Comparison of ENCODE assay signal across 8 mouse cellular contexts in the genomic region with DNA sequence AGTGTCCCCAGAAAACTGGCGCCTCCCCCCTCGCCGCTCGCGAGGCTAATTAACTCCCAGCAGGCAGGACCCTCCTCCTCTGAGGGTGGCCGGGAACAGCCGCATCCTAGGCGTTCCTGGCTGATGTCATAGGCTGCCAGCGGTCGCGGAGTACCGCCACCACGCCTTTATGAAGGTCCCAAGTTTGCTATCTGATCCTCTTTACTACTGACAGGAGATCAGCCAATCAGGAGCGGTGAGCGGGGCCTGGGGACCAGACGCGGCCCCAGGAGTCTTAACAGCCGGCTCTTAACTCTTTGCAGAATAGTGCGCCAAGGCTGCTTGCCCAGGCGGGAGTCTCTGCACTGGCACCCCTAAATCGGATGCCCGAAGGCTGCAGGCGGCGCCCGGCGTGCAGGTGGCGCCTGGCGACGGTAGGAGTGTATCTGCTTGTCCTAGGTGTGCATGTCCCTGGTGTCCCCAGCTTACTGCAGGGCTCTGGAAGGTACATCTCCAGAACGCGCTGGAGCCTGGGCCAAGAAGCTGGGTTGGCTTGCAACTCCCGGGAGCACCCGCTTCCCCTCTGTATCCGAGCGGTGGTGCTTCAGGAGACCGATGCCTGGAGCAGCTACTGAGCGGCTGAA. TPM values are rescaled to one million over a fixed set of nuclear protein-coding genes. Genes with fewer than 3 reads are reported as not detected.
DNase-seq lines count a peak whose midpoint lies in the region; ATAC-seq and TF ChIP-seq lines count a peak whose summit lies in the region.
"Had no signal": no experiment of that assay in that cellular context is flagged by ENCODE, and none has a peak within 500 bp of the region (broad histone marks: within the 10 kb centered on the region; RNA-seq: fewer than 3 reads in every experiment).

Gene Myocd, minus strand, starts transcription at position 139 of the 623 bp plus-strand sequence.

- peak; percentile 17 for DNase-seq in urinary bladder, postnatal 14 days (ENCODE audit: low spot score)
- no peak for DNase-seq in urinary bladder, postnatal 25 days (ENCODE audit: low spot score)
- DNase-seq in heart, postnatal 14 days, result peak; percentile 58
- no peak for DNase-seq in liver, embryonic 11.5 days (ENCODE audit: low spot score)
- DNase-seq in ovary, postnatal 14 days (ENCODE audit: low spot score), result peak; percentile 14
- no peak for DNase-seq in thymus, adult 2 months

- H3K27me3 ChIP-seq in embryonic facial prominence, embryonic 13.5 days, result peaks cover 35% of the 10 kb centered on the region
- H3K27me3 ChIP-seq in liver, embryonic 11.5 days (replicated peaks; ENCODE audit: control insufficient read depth, insufficient read depth, low read length), result peaks cover 25% of the 10 kb centered on the region
- no peaks in the 10 kb centered on the region for H3K27me3 ChIP-seq in thymus, adult 2 months (ENCODE audit: control insufficient read depth, insufficient read depth, low read length)

- ATAC-seq in embryonic facial prominence, embryonic 13.5 days (ENCODE audit: insufficient number of reproducible peaks, insufficient read depth, low FRiP score, low TSS enrichment, low read depth), result peak; percentile 74; the same call in 1 of the 2 replicates
- no peak for ATAC-seq in liver, embryonic 11.5 days (replicated peaks; ENCODE audit: low FRiP score)

- peaks cover 19% of the 10 kb centered on the region for H3K4me1 ChIP-seq in embryonic facial prominence, embryonic 13.5 days
- H3K4me1 ChIP-seq in liver, embryonic 11.5 days (replicated peaks; ENCODE audit: control insufficient read depth, insufficient read depth, low read length), result no peaks in the 10 kb centered on the region
- H3K4me1 ChIP-seq in thymus, adult 2 months (replicated peaks; ENCODE audit: control insufficient read depth, insufficient read depth, low read length), result no peaks in the 10 kb centered on the region

- peak within 1 kb of the TSS; percentile 85 for H3K4me2 ChIP-seq in embryonic facial prominence, embryonic 13.5 days
- H3K4me2 ChIP-seq in liver, embryonic 11.5 days, result peak within 1 kb of the TSS; percentile 70

- H3K4me3 ChIP-seq in embryonic facial prominence, embryonic 13.5 days, result peak within 1 kb of the TSS; percentile 47
- peak within 1 kb of the TSS; percentile 35 for H3K4me3 ChIP-seq in liver, embryonic 11.5 days (ENCODE audit: low read depth, low read length)
- no peak within 1 kb of the TSS for H3K4me3 ChIP-seq in thymus, adult 2 months (ENCODE audit: control insufficient read depth, insufficient read depth, low read length)

- under 1% methylated on average over 37 of the region's 37 CpGs for WGBS in embryonic facial prominence, embryonic 13.5 days
- 3% methylated on average over 37 of the region's 37 CpGs for WGBS in liver, embryonic 11.5 days
- WGBS in thymus, adult 2 months, result 5% methylated on average over 37 of the region's 37 CpGs

- H3K9me3 ChIP-seq in embryonic facial prominence, embryonic 13.5 days, result no peaks in the 10 kb centered on the region
- no peaks in the 10 kb centered on the region for H3K9me3 ChIP-seq in liver, embryonic 11.5 days (ENCODE audit: control insufficient read depth, low read length)

- H3K27ac ChIP-seq in embryonic facial prominence, embryonic 13.5 days, result no peak within 1 kb of the TSS
- H3K27ac ChIP-seq in liver, embryonic 11.5 days (ENCODE audit: low read depth, low read length), result no peak within 1 kb of the TSS
- no peak within 1 kb of the TSS for H3K27ac ChIP-seq in thymus, adult 2 months (ENCODE audit: control insufficient read depth, insufficient read depth, low read length)

- no peaks in the 10 kb centered on the region for H3K36me3 ChIP-seq in embryonic facial prominence, embryonic 13.5 days
- H3K36me3 ChIP-seq in liver, embryonic 11.5 days (ENCODE audit: control insufficient read depth, insufficient read depth, low read length), result no peaks in the 10 kb centered on the region
- no peaks in the 10 kb centered on the region for H3K36me3 ChIP-seq in thymus, adult 2 months (ENCODE audit: control insufficient read depth, insufficient read depth, low read length)

- no peak for TF ChIP-seq CTCF in thymus, adult 2 months (IDR thresholded peaks at IDR 0.05; ENCODE audit: borderline replicate concordance, control insufficient read depth, extremely low read depth, insufficient read depth, low read length, poor library complexity)

- H3K9ac ChIP-seq in embryonic facial prominence, embryonic 13.5 days, result peak within 1 kb of the TSS; percentile 61
- no peak within 1 kb of the TSS for H3K9ac ChIP-seq in liver, embryonic 11.5 days (ENCODE audit: low read depth, low read length)

- intact Hi-C loops in heart, postnatal 14 days (cut with DNase I), result loop anchor here (1.0 to 10.0 kb wide), 5 partner anchors 32 to 407 kb away; no protein-coding TSS in a partner anchor

- no peak for TF ChIP-seq POLR2A in thymus, adult 2 months (IDR thresholded peaks at IDR 0.05; ENCODE audit: control insufficient read depth, extremely low read depth, insufficient read depth, low read length, poor library complexity)

RNA-seq across cellular contexts. Expression of gene Myocd, which starts in this region (rescaled TPM):
- 0.94 and 2.1 TPM in 2 replicates for polyA plus RNA-seq in embryonic facial prominence, embryonic 13.5 days (2015; fragmentation: Nextera tagmentation; extraction: Ambion mirVana)
- 100 to 1,000 TPM; 106 to 112 TPM for total RNA-seq in heart, postnatal 14 days (2021)
- polyA plus RNA-seq in liver, embryonic 11.5 days (2014; fragmentation: Nextera tagmentation; extraction: Ambion mirVana), result 0.77 and 1.4 TPM in 2 replicates
- polyA plus RNA-seq in thymus, adult 2 months (2012; rRNA removed), result 0.59 and 2.0 TPM in 2 replicates
- total RNA-seq: neutrophil, adult 5-6 weeks had no signal

Comparison
In these comparisons a context has a peak if more than half of its experiments do, and no peak if none do; other contexts are left out.
1. DNase-seq: peak in urinary bladder, postnatal 14 days (single experiment), heart, postnatal 14 days (2 of 2) and ovary, postnatal 14 days (single experiment); none in urinary bladder, postnatal 25 days (single experiment), liver, embryonic 11.5 days (single experiment) and thymus, adult 2 months (single experiment).